In genomic region chr11:102199856-102200255, GRCm38 (mm10) we compare ENCODE assay signal across 10 mouse cellular contexts. TPM values are rescaled to one million over a fixed set of nuclear protein-coding genes. Genes with fewer than 3 reads are reported as not detected.
"Had no signal": no experiment of that assay in that cellular context is flagged by ENCODE, and none has a peak within 500 bp of the region (broad histone marks: within the 10 kb centered on the region; RNA-seq: fewer than 3 reads in every experiment).

No protein-coding gene starts in this region.

- H3K4me1 ChIP-seq: neural tube, embryonic 12.5 days had no signal

- H3K4me3 ChIP-seq: limb, embryonic 15.5 days; liver, embryonic 12.5 days; myocyte; neural tube, embryonic 12.5 days had no signal

- H3K27ac ChIP-seq: kidney, postnatal 0 days; limb, embryonic 15.5 days; liver, embryonic 12.5 days; neural tube, embryonic 12.5 days had no signal

- H3K27me3 ChIP-seq: limb, embryonic 15.5 days; liver, embryonic 12.5 days; neural tube, embryonic 12.5 days had no signal

- H3K9me3 ChIP-seq: limb, embryonic 15.5 days; liver, embryonic 12.5 days; neural tube, embryonic 12.5 days had no signal

- ATAC-seq: liver, embryonic 12.5 days had no signal

- DNase-seq: kidney, adult 11 months; left cerebral cortex, postnatal 4 days; lung, embryonic 14.5 days; midbrain, embryonic 14.5 days had no signal

RNA-seq across cellular contexts. Expression of gene BC030867, which starts 48.8 kb away (rescaled TPM):
- total RNA-seq: neutrophil, adult 5-6 weeks had no signal
